Mouse (Mus musculus) limb, embryonic 14.5 days (tissue): ENCODE results near the gene Dgcr2. TPM values are rescaled to one million over a fixed set of nuclear protein-coding genes. Genes with fewer than 3 reads are reported as not detected.

Experiments
- ATAC-seq: fragments of 200-750 bp; cut with Nextera tagmentation; 2 replicates; pipeline ENCODE4 v1.8.0; 2017; ENCODE audit warnings: low read depth, moderate number of reproducible peaks, moderate TSS enrichment; ENCODE audit not compliant: low FRiP score
- DNase-seq: peaks from one replicate; pipeline ENCODE4 v3.0.0-alpha.2; 2015; ENCODE audit warnings: low spot score
- H3K27ac ChIP-seq: fragments of 300-500 bp; sonication (generic); replicated peaks from 2 replicates; pipeline ENCODE4 v1.5.1; 2014; ENCODE audit warnings: low read depth, mild to moderate bottlenecking, low read length, moderate library complexity, mixed read lengths
- H3K27me3 ChIP-seq: fragments of 300-500 bp; sonication (generic); 2 replicates; pipeline ENCODE4 v1.6.1; 2014; ENCODE audit warnings: low read length, mixed read lengths; ENCODE audit not compliant: control insufficient read depth, insufficient read depth
- H3K36me3 ChIP-seq: fragments of 300-500 bp; sonication (generic); 2 replicates; pipeline ENCODE4 v1.6.1; 2014; ENCODE audit warnings: mild to moderate bottlenecking, low read length, moderate library complexity, mixed read lengths; ENCODE audit not compliant: control insufficient read depth, insufficient read depth
- H3K4me1 ChIP-seq: fragments of 300-500 bp; sonication (generic); 2 replicates; pipeline ENCODE4 v1.6.1; 2014; ENCODE audit warnings: antibody characterized with exemption, low read length, mixed read lengths; ENCODE audit not compliant: control insufficient read depth, insufficient read depth
- H3K4me2 ChIP-seq: fragments of 300-500 bp; sonication (generic); replicated peaks from 2 replicates; pipeline ENCODE4 v1.6.1; 2014; ENCODE audit warnings: low read depth, mild to moderate bottlenecking, low read length, moderate library complexity; ENCODE audit not compliant: severe bottlenecking
- H3K4me3 ChIP-seq: fragments of 300-500 bp; sonication (generic); replicated peaks from 2 replicates; pipeline ENCODE4 v1.5.1; 2014; ENCODE audit warnings: low read length
- H3K9ac ChIP-seq: fragments of 300-500 bp; sonication (generic); 2 replicates; pipeline ENCODE4 v1.6.1; 2014; ENCODE audit warnings: mild to moderate bottlenecking, low read depth, low read length, moderate library complexity; ENCODE audit not compliant: severe bottlenecking
- H3K9me3 ChIP-seq: fragments of 300-500 bp; sonication (generic); 2 replicates; pipeline ENCODE4 v1.6.1; 2016; ENCODE audit warnings: low read length; ENCODE audit not compliant: control insufficient read depth
- POLR2A ChIP-seq: fragments of 200-500 bp; IDR thresholded peaks from 2 replicates; pipeline ENCODE4 v1.8.0; 2012; ENCODE audit warnings: inconsistent platforms, mild to moderate bottlenecking, moderate library complexity, borderline replicate concordance; ENCODE audit not compliant: insufficient read depth, insufficient read length; ENCODE audit errors: extremely low read depth
- WGBS: fragments of 180-500 bp; shearing (Covaris S2); extraction: QIAGEN DNeasy Blood & Tissue Kit; methylation state at CpG from one replicate; pipeline ENCODE4 v1.1.7; 2014; 5-methylcytosine and 5-hydroxymethylcytosine counted together
- polyA plus RNA-seq, 2 experiments: library from polyadenylated mRNA; depleted of rRNA in 1 of 2; stranded (reverse) in 1 of 2; unstranded in 1 of 2; fragments of >200 nt; fragmentation: Nextera tagmentation in 1 of 2; extraction: Ambion mirVana in 1 of 2; gene quantifications; 2 replicates each; pipeline versions ENCODE4 v1.2.1 to v1.2.3; 2012 to 2014

Gene Dgcr2
- polyA plus RNA-seq, 2 experiments, result 90.2 to 116 TPM

GRCm38 (mm10) chr16:17896091-17896490 lies 2.3 kb downstream of the Dgcr2 start:
- no peak for TF ChIP-seq POLR2A
- DNase-seq (no peak), ATAC-seq (no peak)
- Histone ChIP-seq H3K27ac (no peak overlapping the region), H3K4me3 (no peak overlapping the region), H3K27me3 (no peaks in the 10 kb centered on the region), H3K4me2 (no peak overlapping the region), H3K9me3 (no peaks in the 10 kb centered on the region), H3K36me3 (peaks cover 27% of the 10 kb centered on the region), H3K4me1 (0 out of 2 replicates have a peak, but pooled peaks cover 4% of the 10 kb centered on the region), H3K9ac (no peak overlapping the region)

GRCm38 (mm10) chr16:17893923-17894322 lies 4.4 kb downstream of the Dgcr2 start, which contains the start of gene Tssk1:
TSS of gene Tssk1 (plus strand) at chr16:17894223.
- DNase-seq, result no peak
- H3K4me1 ChIP-seq, result peaks cover 17% of the 10 kb centered on the region

GRCm38 (mm10) chr16:17892606-17893005 lies 5.8 kb downstream of the Dgcr2 start:
- no peak overlapping the region for H3K4me3 ChIP-seq
- H3K27me3 ChIP-seq, result no peaks in the 10 kb centered on the region
- no peak overlapping the region for H3K4me2 ChIP-seq
- H3K27ac ChIP-seq, result no peak overlapping the region
- H3K36me3 ChIP-seq, result 0 out of 2 replicates have a peak, but pooled peaks cover 4% of the 10 kb centered on the region
- no peaks in the 10 kb centered on the region for H3K9me3 ChIP-seq
- H3K9ac ChIP-seq, result no peak overlapping the region
- no peak for TF ChIP-seq POLR2A
- ATAC-seq, result no peak
- H3K4me1 ChIP-seq, result peaks cover 17% of the 10 kb centered on the region
- no peak for DNase-seq
- WGBS, result 56% methylated on average over 3 of the region's 3 CpGs

More at GRCm38 (mm10) chr16:17893923-17894322, 4.4 kb downstream of the Dgcr2 start, which contains the start of gene Tssk1:
- no peak for ATAC-seq
- no peak within 1 kb of the TSS for H3K9ac ChIP-seq
- 85% methylated on average over 2 of the region's 2 CpGs for WGBS
- no peak for TF ChIP-seq POLR2A
- peaks cover 11% of the 10 kb centered on the region; the same call in 1 of the 2 replicates for H3K36me3 ChIP-seq
- no peak within 1 kb of the TSS for H3K4me2 ChIP-seq
- H3K27ac ChIP-seq, result no peak within 1 kb of the TSS
- no peak within 1 kb of the TSS for H3K4me3 ChIP-seq
- H3K27me3 ChIP-seq, result no peaks in the 10 kb centered on the region
- no peaks in the 10 kb centered on the region for H3K9me3 ChIP-seq

- peak within 1 kb of the TSS; percentile 98 for H3K4me3 ChIP-seq
- under 1% methylated on average over 25 of the region's 38 CpGs for WGBS
- peak within 1 kb of the TSS; percentile 83 for H3K4me2 ChIP-seq
- peaks cover 17% of the 10 kb centered on the region for H3K4me1 ChIP-seq
- TF ChIP-seq POLR2A, result peak; percentile 63; the same call in 1 of the 2 replicates
- no peaks in the 10 kb centered on the region for H3K27me3 ChIP-seq
- DNase-seq, result peak; percentile 99
- H3K36me3 ChIP-seq, result 0 out of 2 replicates have a peak, but pooled peaks cover 4% of the 10 kb centered on the region
- ATAC-seq, result peak; percentile 98
- H3K9me3 ChIP-seq, result no peaks in the 10 kb centered on the region
- H3K9ac ChIP-seq, result peak within 1 kb of the TSS; percentile 99
- peak within 1 kb of the TSS; percentile 95 for H3K27ac ChIP-seq
Measured at GRCm38 (mm10) chr16:17891567-17891959, 6.8 kb downstream of the Dgcr2 start, which contains the start of gene Gm20518. TSS of gene Gm20518 (minus strand) at chr16:17891671.

- H3K4me3 ChIP-seq, result peak overlapping the region; percentile 98
- TF ChIP-seq POLR2A, result no peak
- H3K36me3 ChIP-seq, result 0 out of 2 replicates have a peak, but pooled peaks cover 4% of the 10 kb centered on the region
- H3K27ac ChIP-seq, result peak overlapping the region; percentile 95
- peak; percentile 65 for DNase-seq
- WGBS, result 3% methylated on average over 39 of the region's 44 CpGs
- peaks cover 17% of the 10 kb centered on the region for H3K4me1 ChIP-seq
- H3K4me2 ChIP-seq, result peak overlapping the region; percentile 83
- H3K9ac ChIP-seq, result peak overlapping the region; percentile 99
- H3K27me3 ChIP-seq, result no peaks in the 10 kb centered on the region
- ATAC-seq, result peak; percentile 55
- no peaks in the 10 kb centered on the region for H3K9me3 ChIP-seq
Measured at GRCm38 (mm10) chr16:17890917-17891566, 7.3 kb downstream of the Dgcr2 start.
